In genomic region chr13:97839617-97840308, GRCm38 (mm10) we compare ENCODE assay signal across 31 mouse cellular contexts.
DNase-seq lines count a peak whose midpoint lies in the region; ATAC-seq and TF ChIP-seq lines count a peak whose summit lies in the region.
"Had no signal": no experiment of that assay in that cellular context is flagged by ENCODE, and none has a peak within 500 bp of the region (broad histone marks: within the 10 kb centered on the region; RNA-seq: fewer than 3 reads in every experiment).

No protein-coding gene starts in this region.

- TF ChIP-seq CTCF in brain, embryonic 14.5 days (IDR thresholded peaks at IDR 0.05; ENCODE audit: borderline replicate concordance, extremely low read depth, insufficient read depth, insufficient read length): no peak
- no peak for TF ChIP-seq CTCF in left cerebral cortex, adult 2 months (IDR thresholded peaks at IDR 0.05)

- no peak overlapping the region; the same call in 1 of the 2 replicates for H3K9ac ChIP-seq in kidney, embryonic 14.5 days (ENCODE audit: low read depth, low read length)
- no peak overlapping the region for H3K9ac ChIP-seq in liver, embryonic 12.5 days
- H3K9ac ChIP-seq: heart, embryonic 12.5 days; hindbrain, embryonic 14.5 days; liver, embryonic 15.5 days; lung, embryonic 14.5 days had no signal

- no peaks in the 10 kb centered on the region for H3K27me3 ChIP-seq in kidney, embryonic 14.5 days (ENCODE audit: control insufficient read depth, insufficient read depth, low read length)
- H3K27me3 ChIP-seq in limb, embryonic 10.5 days (ENCODE audit: low read depth, poor library complexity, severe bottlenecking): peaks cover 9% of the 10 kb centered on the region; the same call in 1 of the 2 replicates
- 0 out of 2 replicates have a peak, but pooled peaks cover 8% of the 10 kb centered on the region for H3K27me3 ChIP-seq in liver, embryonic 12.5 days (replicated peaks)
- H3K27me3 ChIP-seq: heart, embryonic 12.5 days; liver, embryonic 15.5 days had no signal

- peak overlapping the region; percentile 38; the same call in 1 of the 2 replicates for H3K27ac ChIP-seq in kidney, embryonic 14.5 days (ENCODE audit: low read depth, low read length)
- H3K27ac ChIP-seq in limb, embryonic 10.5 days: peak overlapping the region; percentile 56
- H3K27ac ChIP-seq in liver, embryonic 12.5 days: no peak overlapping the region
- no peak overlapping the region for H3K27ac ChIP-seq in left cerebral cortex, adult 2 months
- H3K27ac ChIP-seq: gastrocnemius, adult 2 months; heart, adult 2 months; hindbrain, embryonic 14.5 days; layer of hippocampus, adult 2 months; liver, embryonic 15.5 days; stomach, postnatal 0 days had no signal

- H3K36me3 ChIP-seq in kidney, embryonic 14.5 days (ENCODE audit: control insufficient read depth, insufficient read depth, low read length): no peaks in the 10 kb centered on the region
- no peaks in the 10 kb centered on the region for H3K36me3 ChIP-seq in limb, embryonic 10.5 days
- no peaks in the 10 kb centered on the region for H3K36me3 ChIP-seq in liver, embryonic 12.5 days
- H3K36me3 ChIP-seq: heart, embryonic 12.5 days; liver, embryonic 15.5 days had no signal

- peak; percentile 74 for ATAC-seq in kidney, embryonic 14.5 days (ENCODE audit: low FRiP score, low TSS enrichment)
- ATAC-seq in liver, embryonic 12.5 days: no peak
- ATAC-seq: CD4-positive, CD25-positive, alpha-beta regulatory T cell, adult 4 months; forebrain, embryonic 16.5 days; intestine, postnatal 0 days; midbrain, embryonic 16.5 days had no signal

- no peak for TF ChIP-seq POLR2A in brain, embryonic 14.5 days (IDR thresholded peaks at IDR 0.05; ENCODE audit: borderline replicate concordance, extremely low read depth, insufficient read depth, insufficient read length, poor library complexity, severe bottlenecking)

- WGBS in kidney, embryonic 14.5 days: 22% methylated on average over 7 of the region's 7 CpGs
- 26% methylated on average over 7 of the region's 7 CpGs for WGBS in limb, embryonic 10.5 days
- 40% methylated on average over 7 of the region's 7 CpGs for WGBS in liver, embryonic 12.5 days (ENCODE audit: insufficient replicate concordance)

- intact Hi-C loops in left cerebral cortex, adult 2 months (cut with DNase I): no loop called here

- DNase-seq in kidney, postnatal 10 days: no peak
- DNase-seq in brain, embryonic 14.5 days (ENCODE audit: low read depth): peak; percentile 11
- peak; percentile 19 for DNase-seq in embryo, embryonic 11 days
- DNase-seq in limb, embryonic 10.5 days (ENCODE audit: low spot score): peak; percentile 35
- no peak for DNase-seq in left cerebral cortex, adult 2 months (ENCODE audit: extremely low spot score in 1 of 2, low spot score in 2 of 2)
- DNase-seq: adrenal gland, postnatal 25 days; cerebellum, adult 18-20 months; cerebellum, postnatal 10 days; gastrocnemius, adult 2 months; gastrocnemius, postnatal 36 days; heart, adult 2 months; kidney, postnatal 36 days; left cerebral cortex, postnatal 4 days; liver; lung, embryonic 14.5 days; lung, postnatal 14 days; right cerebral cortex, postnatal 4 days; thymus, adult 18-20 months; thymus, postnatal 36 days had no signal

- H3K4me3 ChIP-seq in kidney, embryonic 14.5 days (ENCODE audit: low read length): no peak overlapping the region
- no peak overlapping the region for H3K4me3 ChIP-seq in limb, embryonic 10.5 days
- no peak overlapping the region for H3K4me3 ChIP-seq in liver, embryonic 12.5 days
- no peak overlapping the region for H3K4me3 ChIP-seq in left cerebral cortex, adult 2 months
- H3K4me3 ChIP-seq: gastrocnemius, adult 2 months; heart, adult 2 months; heart, embryonic 12.5 days; layer of hippocampus, adult 2 months; liver, embryonic 15.5 days had no signal

- no peaks in the 10 kb centered on the region for H3K9me3 ChIP-seq in kidney, embryonic 14.5 days (ENCODE audit: control insufficient read depth, low read length)
- H3K9me3 ChIP-seq in limb, embryonic 10.5 days (replicated peaks): no peaks in the 10 kb centered on the region
- no peaks in the 10 kb centered on the region for H3K9me3 ChIP-seq in liver, embryonic 12.5 days (replicated peaks)
- H3K9me3 ChIP-seq: heart, embryonic 12.5 days; liver, embryonic 15.5 days had no signal

- H3K4me1 ChIP-seq in kidney, embryonic 14.5 days (ENCODE audit: control insufficient read depth, insufficient read depth, low read length): peaks cover 4% of the 10 kb centered on the region; the same call in 1 of the 2 replicates
- H3K4me1 ChIP-seq in limb, embryonic 10.5 days: peaks cover 21% of the 10 kb centered on the region
- H3K4me1 ChIP-seq in liver, embryonic 12.5 days: no peaks in the 10 kb centered on the region
- H3K4me1 ChIP-seq: liver, embryonic 15.5 days had no signal

- no peak overlapping the region for H3K4me2 ChIP-seq in kidney, embryonic 14.5 days (replicated peaks; ENCODE audit: low read depth, low read length)
- no peak overlapping the region for H3K4me2 ChIP-seq in liver, embryonic 12.5 days
- H3K4me2 ChIP-seq: heart, embryonic 12.5 days; hindbrain, embryonic 14.5 days; liver, embryonic 15.5 days; lung, embryonic 14.5 days; midbrain, embryonic 11.5 days had no signal

Comparison
In these comparisons a context has a peak if more than half of its experiments do, and no peak if none do; other contexts are left out.
1. H3K27ac ChIP-seq: peak in kidney, embryonic 14.5 days (single experiment) and limb, embryonic 10.5 days (single experiment); none in liver, embryonic 12.5 days (single experiment) and left cerebral cortex, adult 2 months (single experiment).
2. DNase-seq: peak in brain, embryonic 14.5 days (single experiment), embryo, embryonic 11 days (single experiment) and limb, embryonic 10.5 days (single experiment); none in kidney, postnatal 10 days (single experiment) and left cerebral cortex, adult 2 months (0 of 2).